Mouse (Mus musculus) heart, adult 2 months (tissue): ENCODE measurements around the gene Vmn1r42.

Source experiments
- CTCF ChIP-seq: fragments of 200-600 bp; IDR thresholded peaks from 2 replicates; pipeline ENCODE4 v1.8.1; 2022; ENCODE audit warnings: antibody characterized with exemption, mild to moderate bottlenecking, moderate library complexity
- EP300 ChIP-seq: fragments of 200-500 bp; IDR thresholded peaks from 2 replicates; pipeline ENCODE4 v1.6.1; 2011; ENCODE audit warnings: low read depth, low read length, control low read depth; ENCODE audit not compliant: insufficient read depth
- POLR2A ChIP-seq: fragments of 200-500 bp; IDR thresholded peaks from 2 replicates; pipeline ENCODE4 v1.6.1; 2011; ENCODE audit warnings: mild to moderate bottlenecking, low read depth, low read length, control low read depth; ENCODE audit not compliant: insufficient read depth

GRCm38 (mm10) chr6:89883812-89884211, 7.6 kb upstream of the Vmn1r42 start:
- TF ChIP-seq CTCF (no peak), POLR2A (no peak), EP300 (no peak)
